Mouse (Mus musculus): ENCODE data around the gene Aqp5. TPM values are rescaled to one million over a fixed set of nuclear protein-coding genes. Genes with fewer than 3 reads are reported as not detected.

Gene Aqp5
- polyA plus RNA-seq, 1 experiment from 2014 or later = 1.00 TPM

- H3K27me3 ChIP-seq (replicated peaks) = no peaks in the 10 kb centered on the region
- H3K36me3 ChIP-seq = no peaks in the 10 kb centered on the region
- no peak overlapping the region for H3K9ac ChIP-seq (replicated peaks)
- no peak for ATAC-seq (ENCODE audit: low FRiP score)
- 60% methylated on average over 7 of the region's 7 CpGs for WGBS
- H3K9me3 ChIP-seq (replicated peaks) = no peaks in the 10 kb centered on the region
- no peak overlapping the region for H3K4me2 ChIP-seq
- H3K27ac ChIP-seq (replicated peaks) = peak overlapping the region; percentile 45; the same call in 1 of the 2 replicates
- peaks cover 43% of the 10 kb centered on the region for H3K4me1 ChIP-seq
- no peak overlapping the region for H3K4me3 ChIP-seq (replicated peaks)
Measured at GRCm38 (mm10) chr15:99611563-99611962, 21.0 kb downstream of the Aqp5 start.

GRCm38 (mm10) chr15:99614273-99614672, 23.7 kb downstream of the Aqp5 start:
- peak overlapping the region; percentile 63 for H3K27ac ChIP-seq (replicated peaks)

GRCm38 (mm10) chr15:99614753-99615152, 24.2 kb downstream of the Aqp5 start:
- peak overlapping the region; percentile 34 for H3K4me2 ChIP-seq
- 0 out of 2 replicates have a peak, but pooled peaks have one; percentile 45 for ATAC-seq (ENCODE audit: low FRiP score)

More at GRCm38 (mm10) chr15:99614273-99614672, 23.7 kb downstream of the Aqp5 start:
- WGBS = 80% methylated on average over 13 of the region's 13 CpGs
- Histone ChIP-seq H3K4me3 (replicated peaks) (no peak overlapping the region), H3K9me3 (replicated peaks) (no peaks in the 10 kb centered on the region), H3K4me2 (no peak overlapping the region), H3K36me3 (no peaks in the 10 kb centered on the region), H3K4me1 (peaks cover 27% of the 10 kb centered on the region), H3K27me3 (replicated peaks) (no peaks in the 10 kb centered on the region), H3K9ac (replicated peaks) (peak overlapping the region; percentile 14; the same call in 1 of the 2 replicates)
- no peak for ATAC-seq (ENCODE audit: low FRiP score)

DNA sequence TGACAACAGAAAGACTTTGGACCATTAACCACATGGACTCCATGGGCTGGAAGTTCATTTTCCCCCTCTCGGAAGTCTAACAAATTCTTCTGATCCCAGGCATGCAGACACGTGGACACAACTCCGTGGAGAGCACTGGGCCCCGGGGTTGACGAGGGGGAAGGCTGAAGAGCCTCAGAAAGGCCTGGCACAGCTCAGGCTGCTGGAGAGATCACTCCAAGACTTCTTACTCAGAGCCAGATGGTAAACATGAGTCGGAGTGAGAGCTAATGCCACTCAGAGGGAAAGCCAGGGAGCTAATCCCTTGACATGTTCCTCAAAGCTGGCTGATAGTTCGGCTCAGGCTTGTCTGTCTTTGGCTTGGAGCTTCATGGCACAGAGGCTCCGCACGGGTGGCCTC, 24.7 kb downstream of the Aqp5 start:
- H3K4me1 ChIP-seq = peaks cover 35% of the 10 kb centered on the region
- WGBS = 56% methylated on average over 9 of the region's 9 CpGs
- H3K27me3 ChIP-seq (replicated peaks) = no peaks in the 10 kb centered on the region
- 0 out of 2 replicates have a peak, but pooled peaks have one; percentile 14 for ATAC-seq (ENCODE audit: low FRiP score)
- H3K4me3 ChIP-seq (replicated peaks) = no peak overlapping the region
- H3K27ac ChIP-seq (replicated peaks) = peak overlapping the region; percentile 63
- H3K9ac ChIP-seq (replicated peaks) = no peak overlapping the region
- no peaks in the 10 kb centered on the region for H3K9me3 ChIP-seq (replicated peaks)
- H3K4me2 ChIP-seq = no peak overlapping the region; the same call in 1 of the 2 replicates
- H3K36me3 ChIP-seq = no peaks in the 10 kb centered on the region

More at GRCm38 (mm10) chr15:99614753-99615152, 24.2 kb downstream of the Aqp5 start:
- no peaks in the 10 kb centered on the region for H3K36me3 ChIP-seq
- H3K4me1 ChIP-seq = peaks cover 32% of the 10 kb centered on the region
- H3K27ac ChIP-seq (replicated peaks) = peak overlapping the region; percentile 63
- 10% methylated on average over 12 of the region's 12 CpGs for WGBS
- no peak overlapping the region for H3K4me3 ChIP-seq (replicated peaks)
- no peaks in the 10 kb centered on the region for H3K9me3 ChIP-seq (replicated peaks)
- H3K27me3 ChIP-seq (replicated peaks) = no peaks in the 10 kb centered on the region
- peak overlapping the region; percentile 14; the same call in 1 of the 2 replicates for H3K9ac ChIP-seq (replicated peaks)

DNA sequence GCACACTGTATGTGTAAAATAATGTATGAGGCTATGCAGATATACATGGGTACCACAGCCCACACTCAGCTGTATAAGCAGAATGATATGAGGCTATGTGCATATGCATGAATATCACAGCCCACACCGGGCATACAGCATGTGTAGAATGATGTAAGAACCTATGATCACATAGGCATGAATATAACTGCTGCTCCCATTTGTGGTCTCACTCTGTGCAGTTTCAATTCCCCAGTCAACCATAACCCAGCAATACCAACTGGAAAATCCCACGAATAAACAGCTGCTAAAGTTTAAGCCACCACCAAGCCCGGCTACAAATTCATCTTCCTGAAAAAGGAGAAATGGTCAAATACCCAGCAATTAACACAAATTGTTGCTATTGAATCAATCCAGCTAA, 28.0 kb downstream of the Aqp5 start:
- 49% methylated on average over 3 of the region's 3 CpGs for WGBS
- H3K9ac ChIP-seq (replicated peaks) = no peak overlapping the region
- H3K27ac ChIP-seq (replicated peaks) = no peak overlapping the region
- H3K4me1 ChIP-seq = peaks cover 26% of the 10 kb centered on the region
- H3K27me3 ChIP-seq (replicated peaks) = no peaks in the 10 kb centered on the region
- no peaks in the 10 kb centered on the region for H3K9me3 ChIP-seq (replicated peaks)
- H3K4me3 ChIP-seq (replicated peaks) = no peak overlapping the region
- peaks cover 3% of the 10 kb centered on the region for H3K36me3 ChIP-seq
- no peak for ATAC-seq (ENCODE audit: low FRiP score)
- H3K4me2 ChIP-seq = no peak overlapping the region

GRCm38 (mm10) chr15:99619821-99620220, 29.2 kb downstream of the Aqp5 start:
- ATAC-seq (ENCODE audit: low FRiP score) = no peak
- Histone ChIP-seq H3K9me3 (replicated peaks) (no peaks in the 10 kb centered on the region), H3K9ac (replicated peaks) (no peak overlapping the region), H3K27ac (replicated peaks) (peak overlapping the region; percentile 37; the same call in 1 of the 2 replicates), H3K27me3 (replicated peaks) (no peaks in the 10 kb centered on the region), H3K36me3 (peaks cover 13% of the 10 kb centered on the region), H3K4me2 (no peak overlapping the region), H3K4me1 (peaks cover 19% of the 10 kb centered on the region), H3K4me3 (replicated peaks) (no peak overlapping the region)
- WGBS = 38% methylated on average over 4 of the region's 4 CpGs

- 97% methylated on average over 10 of the region's 11 CpGs for WGBS
- no peaks in the 10 kb centered on the region for H3K27me3 ChIP-seq (replicated peaks)
- H3K9ac ChIP-seq (replicated peaks) = no peak overlapping the region
- H3K9me3 ChIP-seq (replicated peaks) = no peaks in the 10 kb centered on the region
- H3K4me2 ChIP-seq = no peak overlapping the region
- no peak for ATAC-seq (ENCODE audit: low FRiP score)
- no peak overlapping the region for H3K4me3 ChIP-seq (replicated peaks)
- peaks cover 10% of the 10 kb centered on the region for H3K4me1 ChIP-seq
- H3K27ac ChIP-seq (replicated peaks) = no peak overlapping the region
- H3K36me3 ChIP-seq = peaks cover 20% of the 10 kb centered on the region
Measured at GRCm38 (mm10) chr15:99622063-99622462, 31.5 kb downstream of the Aqp5 start.

- Histone ChIP-seq H3K9me3 (replicated peaks) (no peaks in the 10 kb centered on the region), H3K4me3 (replicated peaks) (no peak overlapping the region), H3K4me1 (peaks cover 6% of the 10 kb centered on the region), H3K9ac (replicated peaks) (no peak overlapping the region), H3K27me3 (replicated peaks) (no peaks in the 10 kb centered on the region), H3K4me2 (no peak overlapping the region), H3K27ac (replicated peaks) (no peak overlapping the region), H3K36me3 (peaks cover 45% of the 10 kb centered on the region)
- ATAC-seq (ENCODE audit: low FRiP score) = no peak
Measured at GRCm38 (mm10) chr15:99631618-99632017, 41.0 kb downstream of the Aqp5 start.

GRCm38 (mm10) chr15:99634702-99635101, 44.1 kb downstream of the Aqp5 start:
- H3K9ac ChIP-seq (replicated peaks) = no peak overlapping the region
- H3K27ac ChIP-seq (replicated peaks) = no peak overlapping the region
- H3K4me3 ChIP-seq (replicated peaks) = no peak overlapping the region
- ATAC-seq (ENCODE audit: low FRiP score) = no peak
- peaks cover 31% of the 10 kb centered on the region for H3K36me3 ChIP-seq
- H3K27me3 ChIP-seq (replicated peaks) = no peaks in the 10 kb centered on the region
- no peaks in the 10 kb centered on the region for H3K9me3 ChIP-seq (replicated peaks)
- WGBS = 94% methylated on average over 7 of the region's 7 CpGs
- no peak overlapping the region for H3K4me2 ChIP-seq
- peaks cover 21% of the 10 kb centered on the region for H3K4me1 ChIP-seq

GRCm38 (mm10) chr15:99637405-99638123, 47.0 kb downstream of the Aqp5 start:
- no peak overlapping the region; the same call in 1 of the 2 replicates for H3K4me3 ChIP-seq (replicated peaks)

GRCm38 (mm10) chr15:99638124-99638485, 47.5 kb downstream of the Aqp5 start:
- 0 out of 2 replicates have a peak, but pooled peaks have one; percentile 51 for ATAC-seq (ENCODE audit: low FRiP score)
- peak overlapping the region; percentile 86 for H3K27ac ChIP-seq (replicated peaks)
- H3K36me3 ChIP-seq = peaks cover 12% of the 10 kb centered on the region; the same call in 1 of the 2 replicates
- no peaks in the 10 kb centered on the region for H3K27me3 ChIP-seq (replicated peaks)
- peaks cover 27% of the 10 kb centered on the region for H3K4me1 ChIP-seq
- no peak overlapping the region for H3K4me2 ChIP-seq
- no peaks in the 10 kb centered on the region for H3K9me3 ChIP-seq (replicated peaks)
- no peak overlapping the region for H3K9ac ChIP-seq (replicated peaks)
- 53% methylated on average over 5 of the region's 5 CpGs for WGBS
- H3K4me3 ChIP-seq (replicated peaks) = no peak overlapping the region

More at GRCm38 (mm10) chr15:99637405-99638123, 47.0 kb downstream of the Aqp5 start:
- H3K27me3 ChIP-seq (replicated peaks) = no peaks in the 10 kb centered on the region
- WGBS = 27% methylated on average over 12 of the region's 12 CpGs
- peaks cover 23% of the 10 kb centered on the region for H3K4me1 ChIP-seq
- peak overlapping the region; percentile 86 for H3K27ac ChIP-seq (replicated peaks)
- no peaks in the 10 kb centered on the region for H3K9me3 ChIP-seq (replicated peaks)
- H3K36me3 ChIP-seq = peaks cover 13% of the 10 kb centered on the region
- peak overlapping the region; percentile 3; the same call in 1 of the 2 replicates for H3K9ac ChIP-seq (replicated peaks)
- H3K4me2 ChIP-seq = peak overlapping the region; percentile 38
- ATAC-seq (ENCODE audit: low FRiP score) = peak; percentile 46; the same call in 1 of the 2 replicates

DNA sequence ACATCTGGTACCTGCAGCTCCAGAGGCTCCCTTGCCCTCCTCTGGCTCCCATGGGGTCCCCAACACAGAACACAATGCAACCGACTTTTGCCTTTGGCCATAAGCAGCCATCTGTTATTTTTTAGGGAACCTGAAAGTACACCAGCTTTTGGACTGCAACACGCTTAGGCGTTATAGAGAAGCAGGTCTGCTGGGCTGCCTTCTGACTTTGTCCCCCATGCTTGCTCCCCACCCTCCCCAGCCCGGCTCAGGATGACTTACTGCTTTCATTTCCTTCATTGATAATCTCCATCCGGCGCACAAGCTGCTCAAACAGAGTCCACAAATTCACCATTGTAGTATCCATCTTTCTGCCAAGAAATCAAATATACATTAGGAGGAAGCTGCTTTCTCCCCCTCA, 52.0 kb downstream of the Aqp5 start:
- Histone ChIP-seq H3K9me3 (replicated peaks) (no peaks in the 10 kb centered on the region), H3K4me3 (replicated peaks) (no peak overlapping the region), H3K4me1 (peaks cover 48% of the 10 kb centered on the region), H3K9ac (replicated peaks) (no peak overlapping the region), H3K27me3 (replicated peaks) (no peaks in the 10 kb centered on the region), H3K4me2 (peak overlapping the region; percentile 22), H3K27ac (replicated peaks) (peak overlapping the region; percentile 58), H3K36me3 (0 out of 2 replicates have a peak, but pooled peaks cover 2% of the 10 kb centered on the region)
- no peak for ATAC-seq (ENCODE audit: low FRiP score)
- 23% methylated on average over 6 of the region's 6 CpGs for WGBS

Measured in neural tube, embryonic 15.5 days (tissue).